Mouse (Mus musculus): ENCODE results near the gene Wfdc12.
"Not testable (repeated sequence)": the region's sequence is repeated elsewhere in the genome, so short reads cannot be mapped to it uniquely, and the experiment has no call there.

The Wfdc12 gene

DNA sequence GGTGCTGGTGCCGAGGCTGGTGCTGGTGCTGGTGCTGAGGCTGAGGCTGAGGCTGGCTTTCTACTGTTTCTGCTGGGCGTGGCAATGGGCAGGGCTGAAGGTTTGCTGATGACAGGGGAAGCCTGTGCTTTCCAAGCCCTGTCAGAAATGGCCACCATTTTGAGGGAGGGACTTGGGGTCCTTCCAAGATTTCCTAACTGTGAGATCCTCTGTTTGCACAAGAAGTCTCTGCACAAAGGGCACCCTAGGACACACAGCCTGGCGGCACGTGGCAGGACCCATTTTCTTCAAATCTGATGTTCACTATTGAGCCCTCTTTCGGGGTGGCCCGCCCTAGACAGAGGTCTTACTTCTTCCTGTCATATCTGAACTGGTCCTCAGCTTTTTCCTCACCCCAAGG, at the start of gene Wfdc12:
Gene Wfdc12, minus strand, starts transcription at position 33 of the 400 bp plus-strand sequence.
- DNase-seq (ENCODE audit: low spot score): no peak

DNA sequence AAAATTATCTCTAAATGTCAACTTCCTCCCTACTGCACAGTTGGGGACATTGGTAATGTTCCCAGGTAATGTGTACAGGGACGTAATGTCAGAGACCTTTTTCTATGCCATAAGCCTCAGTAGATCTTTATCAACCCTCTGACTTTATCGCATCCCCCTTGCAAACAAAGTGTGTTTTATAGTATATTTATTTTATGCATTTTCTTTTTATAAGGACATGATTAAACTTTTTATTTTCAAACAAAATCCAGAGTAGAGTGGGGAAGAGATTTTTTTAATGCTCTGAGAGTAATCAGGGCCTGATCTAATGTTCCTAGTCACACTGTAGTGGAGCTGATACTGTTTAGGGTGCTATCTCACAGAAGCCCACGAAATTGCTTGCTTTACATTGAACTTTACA, 48.0 kb upstream of the Wfdc12 start, which contains the start of gene Svs2:
Gene Svs2, minus strand, starts transcription at position 101 of the 400 bp plus-strand sequence.
- no peak for DNase-seq (ENCODE audit: low spot score)

DNA sequence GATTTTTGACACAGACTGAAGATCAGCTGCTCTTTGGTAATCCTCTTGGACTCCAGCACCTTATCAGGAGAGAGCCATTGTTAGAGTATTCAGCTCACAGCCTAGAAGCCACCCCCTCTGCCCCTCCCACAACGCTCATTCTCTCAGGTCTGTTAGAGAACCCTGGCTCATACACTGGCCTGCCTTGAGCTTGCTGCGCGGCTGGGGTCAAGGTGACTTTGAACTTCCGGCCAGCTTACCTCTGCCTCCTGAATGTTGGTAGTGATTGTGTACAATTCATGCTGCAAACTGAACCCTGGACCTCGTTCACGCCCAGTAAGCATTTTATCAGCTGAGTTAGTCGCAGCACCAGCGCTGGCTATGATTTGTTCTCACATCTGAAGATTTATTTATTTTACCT, 42.3 kb upstream of the Wfdc12 start:
- no peak for DNase-seq (ENCODE audit: low spot score)

DNA sequence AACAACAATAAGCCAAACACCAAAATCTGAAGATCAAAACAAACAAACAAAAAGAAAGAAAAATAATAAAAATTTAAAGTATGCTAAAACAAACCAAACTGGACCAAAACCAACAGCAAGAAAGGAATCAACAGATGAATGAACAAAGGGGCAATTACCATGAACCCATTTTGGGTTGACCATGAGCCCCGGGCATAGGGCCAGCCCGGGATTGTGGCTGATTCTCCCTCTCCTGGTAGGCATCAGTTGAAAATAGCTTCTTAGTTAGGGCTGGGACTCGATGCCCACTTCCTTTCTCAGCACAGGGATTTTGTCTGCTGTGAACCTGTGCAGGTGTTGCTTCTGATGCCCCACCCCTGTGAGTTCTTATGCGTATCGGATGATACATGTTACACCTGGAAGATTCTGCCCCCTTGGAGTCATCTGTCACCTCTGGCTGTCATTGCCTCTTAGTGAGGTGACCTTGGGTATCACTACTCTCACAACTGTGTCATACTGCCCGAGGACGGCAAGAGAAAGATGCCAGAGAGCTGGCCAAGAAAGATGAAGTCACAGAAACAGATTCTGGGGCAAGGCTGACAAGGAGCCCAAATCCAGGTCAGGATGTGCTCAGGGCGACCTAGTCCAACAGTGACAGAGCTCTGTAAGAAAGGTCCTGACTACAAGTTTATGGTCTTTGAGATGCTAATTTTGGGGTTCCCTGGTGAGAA, 38.1 kb upstream of the Wfdc12 start:
- no peak for DNase-seq (ENCODE audit: low spot score)

DNA sequence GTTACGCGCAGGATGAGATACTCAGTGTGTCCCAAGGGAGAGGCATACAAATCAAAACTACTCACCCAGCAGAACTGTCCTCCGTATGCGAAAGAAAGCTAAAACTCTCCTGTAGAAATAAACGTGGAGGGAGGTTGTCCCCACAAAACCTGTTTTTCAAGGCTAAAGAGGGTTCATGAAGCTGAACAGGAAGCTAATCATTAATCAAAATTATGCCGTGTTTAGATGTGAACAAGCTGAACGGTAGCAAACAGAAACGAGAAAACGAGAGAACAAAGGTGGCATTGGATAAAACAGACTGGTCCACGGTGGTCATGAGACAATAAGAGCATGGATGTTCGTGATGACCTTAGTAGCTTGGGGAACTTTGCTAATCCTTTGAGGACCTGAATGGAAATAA, 31.1 kb upstream of the Wfdc12 start, which contains the start of gene Wfdc15b:
Gene Wfdc15b, minus strand, starts transcription at position 139 of the 400 bp plus-strand sequence.
- DNase-seq (ENCODE audit: low spot score): no peak

DNA sequence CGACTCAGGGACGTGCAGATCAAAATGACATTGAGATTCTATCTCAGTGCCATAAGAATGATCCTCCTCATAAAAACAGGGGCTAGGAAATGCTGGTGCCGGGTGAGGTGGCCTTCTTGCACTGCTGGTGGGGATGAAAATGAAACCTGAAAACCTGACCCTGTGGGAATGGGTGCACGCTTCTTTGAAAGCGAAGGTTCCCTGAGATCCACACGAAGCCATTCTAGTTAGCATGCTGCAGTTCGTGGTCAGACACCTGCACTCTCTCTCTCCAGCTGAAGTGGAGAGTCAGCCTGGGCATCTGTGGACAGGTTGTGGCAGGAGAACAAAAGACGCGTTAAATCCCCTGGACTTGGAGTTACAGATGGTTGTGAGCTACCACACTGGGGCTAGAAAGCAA, 28.9 kb upstream of the Wfdc12 start:
- DNase-seq (ENCODE audit: low spot score): no peak

DNA sequence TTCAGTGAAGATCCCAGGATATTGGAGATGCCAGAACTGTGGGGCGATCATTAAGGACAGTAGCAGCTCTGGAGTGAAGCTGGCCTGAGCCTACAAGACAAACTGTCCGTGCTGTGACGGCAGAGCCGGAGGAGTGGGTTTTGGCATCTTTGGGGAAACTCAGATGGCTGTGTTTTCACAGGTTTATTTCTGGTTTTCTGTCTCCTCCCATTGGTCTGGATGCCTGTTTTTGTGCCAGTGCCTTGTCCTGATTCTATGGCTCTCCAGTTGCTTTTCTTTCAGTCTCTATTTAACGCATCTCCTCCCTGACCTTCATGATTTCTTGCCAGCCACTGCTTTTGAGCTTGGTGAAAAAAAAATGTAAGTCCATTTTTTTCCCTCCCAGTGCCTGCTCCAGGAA, 22.3 kb upstream of the Wfdc12 start:
- DNase-seq (ENCODE audit: low spot score): no peak

DNA sequence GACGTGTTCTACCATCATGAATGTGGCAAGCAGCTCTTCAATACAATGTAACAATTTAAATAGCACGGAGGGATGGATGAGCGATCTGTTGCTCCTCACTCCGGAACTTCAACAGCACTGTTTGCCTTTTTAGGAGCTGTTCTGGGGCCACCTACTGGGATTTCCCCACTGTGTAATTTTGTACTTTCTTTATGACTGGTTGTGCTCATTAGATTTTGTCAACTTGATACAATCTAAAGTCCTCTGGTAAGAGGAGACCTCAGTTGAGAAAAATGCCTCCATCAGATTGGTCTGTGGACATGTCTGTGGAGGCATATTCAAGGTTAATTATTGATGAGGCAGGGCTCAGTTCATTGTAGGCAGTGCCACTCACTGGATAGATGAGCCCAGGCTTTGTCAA, 20.5 kb upstream of the Wfdc12 start:
- DNase-seq (ENCODE audit: low spot score): no peak

DNA sequence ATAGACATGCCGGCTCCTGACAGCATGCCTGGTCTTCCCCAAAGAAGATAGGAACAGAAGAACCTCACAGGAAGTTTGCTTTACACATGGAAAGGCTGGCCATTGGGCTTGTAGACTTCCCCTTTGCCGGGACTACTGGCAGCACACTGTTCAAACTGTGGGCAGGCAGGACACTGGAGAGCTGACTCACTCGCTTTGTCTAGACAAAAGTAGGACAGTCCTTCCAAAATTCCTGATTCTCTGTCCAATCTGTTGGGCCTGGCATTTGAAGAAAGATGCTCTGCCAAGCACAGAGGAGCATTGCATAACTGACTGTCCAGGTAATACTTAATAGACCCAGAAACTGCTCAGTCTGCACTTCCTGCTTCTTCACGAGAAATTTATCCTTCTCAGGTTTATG, 16.3 kb upstream of the Wfdc12 start:
- DNase-seq (ENCODE audit: low spot score): no peak

DNA sequence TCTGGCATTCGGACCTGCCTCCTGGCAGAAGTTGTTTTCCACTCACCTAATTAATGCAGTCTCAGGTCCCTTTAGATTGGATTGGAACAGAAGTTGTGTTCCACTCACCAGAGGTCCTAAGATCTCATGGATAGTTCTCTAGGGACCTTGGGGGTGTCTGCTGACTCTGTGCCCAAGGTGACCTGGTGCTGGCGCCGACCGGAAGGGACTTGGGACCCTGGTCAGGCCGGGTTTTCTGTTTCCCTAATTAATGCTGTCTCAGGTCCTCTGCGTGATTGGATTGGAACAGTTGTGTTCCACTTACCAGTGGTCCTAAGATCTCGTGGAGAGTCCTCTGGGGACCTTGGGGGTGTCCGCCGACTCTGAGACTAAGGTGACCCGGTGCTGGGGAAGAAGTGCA, 15.6 kb upstream of the Wfdc12 start:
- DNase-seq (ENCODE audit: low spot score): not testable (repeated sequence)

DNA sequence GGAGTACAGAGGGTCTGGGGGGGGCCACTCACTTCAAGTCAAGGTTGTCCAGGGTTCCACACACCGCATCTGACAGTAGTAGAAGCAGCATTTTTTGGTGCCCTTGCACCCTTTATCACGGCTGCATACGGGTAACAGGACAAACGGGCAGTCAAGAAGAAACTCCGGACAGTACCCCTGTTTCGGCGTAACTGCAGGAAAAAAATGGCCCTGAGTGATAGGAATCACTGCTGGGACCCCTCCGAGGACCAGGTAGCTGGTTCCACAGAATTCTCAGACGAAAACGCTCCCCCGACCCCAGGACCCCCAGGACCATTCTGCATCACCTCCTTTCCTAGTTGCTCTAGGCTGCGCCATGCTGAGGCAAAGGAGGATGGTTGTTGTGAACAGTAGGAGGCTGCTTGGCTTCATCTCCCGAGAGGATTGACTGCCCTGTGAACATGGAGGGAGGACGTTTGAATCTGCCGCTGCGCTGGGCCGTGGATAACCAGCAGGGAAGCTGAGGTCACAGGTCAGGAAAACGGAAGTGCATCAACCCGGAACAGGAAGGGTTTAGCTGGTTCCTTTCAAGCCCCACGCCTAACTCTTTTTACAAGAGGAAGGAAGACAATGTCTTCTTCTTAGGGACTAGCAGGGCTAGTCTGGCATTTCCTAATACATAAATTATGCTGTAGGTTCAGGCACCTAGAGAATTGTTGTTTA, 9.4 kb upstream of the Wfdc12 start, which contains the start of gene Wfdc15a:
Gene Wfdc15a, minus strand, starts transcription at position 505 of the 702 bp plus-strand sequence.
- no peak for DNase-seq (ENCODE audit: low spot score)

DNA sequence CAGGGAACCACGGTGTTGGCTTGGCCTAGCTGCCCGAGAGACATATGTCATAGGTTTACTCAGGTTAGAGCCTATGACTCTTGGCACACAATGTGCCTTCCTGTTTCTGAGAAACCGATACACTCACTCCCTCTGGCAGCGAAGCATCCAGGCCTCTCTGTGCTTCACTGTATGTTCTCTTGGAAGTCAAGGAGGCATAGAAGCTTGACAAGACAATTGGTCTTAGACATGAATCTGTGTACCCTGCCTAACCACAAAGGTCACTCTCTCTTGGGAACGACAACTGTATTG, 6.2 kb upstream of the Wfdc12 start:
- DNase-seq (ENCODE audit: low spot score): no peak

DNA sequence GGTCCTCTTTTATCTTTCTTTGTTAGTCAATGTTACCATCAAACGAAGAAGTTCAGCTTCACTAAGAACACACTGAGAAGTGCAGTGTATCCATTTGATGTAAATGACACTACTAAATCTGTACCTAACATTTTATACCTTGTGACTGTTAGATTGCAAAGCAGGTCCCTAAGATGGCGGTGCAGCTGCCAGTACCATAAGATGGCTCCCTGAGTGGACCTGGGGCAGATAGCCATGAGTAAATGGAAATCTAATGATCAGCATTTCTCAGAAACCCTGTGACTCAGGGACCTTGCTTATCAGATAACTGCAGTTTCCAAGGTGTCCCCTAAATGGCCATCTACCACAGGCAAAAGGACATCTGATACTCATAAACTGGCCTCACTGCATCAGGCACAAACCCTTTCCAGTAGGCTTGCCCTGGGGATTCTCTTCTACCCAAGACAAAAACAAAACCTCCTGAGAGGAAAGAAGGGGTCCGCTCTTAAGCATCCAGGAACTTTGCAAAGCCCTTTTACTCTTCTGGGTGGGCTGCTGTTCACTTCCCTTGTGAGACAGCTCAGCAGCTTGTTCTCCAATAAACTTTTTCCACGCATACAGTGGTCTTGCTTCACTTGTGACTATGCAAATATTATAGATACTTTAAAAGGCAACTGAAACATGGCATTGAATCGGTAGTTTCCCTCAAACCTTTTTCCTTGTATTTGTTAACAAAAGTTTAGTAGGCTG, 5.7 kb upstream of the Wfdc12 start:
- no peak for DNase-seq (ENCODE audit: low spot score)

DNA sequence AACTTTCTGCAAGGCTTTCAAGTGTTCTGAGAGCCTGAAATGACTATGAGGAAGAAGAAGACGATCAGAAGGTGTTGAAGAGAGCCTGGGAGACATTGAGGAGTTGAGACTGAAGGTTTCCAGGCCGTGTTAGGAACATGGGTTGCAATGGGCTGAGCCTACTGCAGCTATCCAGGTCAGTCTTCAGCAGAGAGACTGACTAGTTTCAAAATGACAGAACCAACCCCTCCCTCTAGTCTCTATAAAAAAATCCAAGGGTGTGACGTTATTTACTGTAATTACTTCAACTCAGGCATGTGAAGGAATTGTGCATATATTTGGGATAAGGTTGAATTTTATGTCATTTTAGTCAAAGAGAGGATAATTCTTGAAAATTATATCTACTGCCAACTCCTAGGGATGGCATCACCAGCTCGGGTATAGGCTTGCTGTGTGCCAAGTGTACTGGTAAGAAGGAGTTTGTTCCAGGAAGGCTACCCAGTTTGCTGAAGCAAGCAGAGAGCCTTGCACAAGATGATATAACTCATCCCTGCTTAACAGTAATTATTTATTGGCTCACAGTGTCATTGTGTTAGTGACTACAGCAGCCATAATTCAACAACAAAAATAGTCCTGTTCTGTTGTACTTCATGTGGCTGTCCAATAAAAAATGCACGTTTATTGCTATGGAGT, 4.7 kb upstream of the Wfdc12 start:
- DNase-seq (ENCODE audit: low spot score): no peak

DNA sequence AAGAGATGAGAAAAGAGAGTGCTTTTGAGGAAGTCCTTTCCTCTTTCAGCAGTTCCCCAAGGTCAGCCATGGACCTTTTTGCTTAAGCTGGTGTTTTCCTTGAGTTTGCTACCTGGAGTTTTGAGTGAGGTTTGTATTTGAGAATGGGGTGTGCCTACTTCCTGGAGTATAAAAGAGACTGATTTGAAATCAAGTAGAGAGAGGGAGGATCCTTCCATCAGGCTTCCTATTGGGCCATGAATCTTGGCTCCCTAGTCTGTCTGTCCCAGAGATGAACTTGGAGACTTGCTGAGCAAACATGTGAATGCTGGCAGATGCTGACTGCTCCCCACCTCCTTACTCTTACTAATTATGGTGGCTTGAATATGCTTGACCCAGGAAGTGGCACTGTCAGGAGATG, 1.9 kb upstream of the Wfdc12 start:
- DNase-seq (ENCODE audit: low spot score): no peak

DNA sequence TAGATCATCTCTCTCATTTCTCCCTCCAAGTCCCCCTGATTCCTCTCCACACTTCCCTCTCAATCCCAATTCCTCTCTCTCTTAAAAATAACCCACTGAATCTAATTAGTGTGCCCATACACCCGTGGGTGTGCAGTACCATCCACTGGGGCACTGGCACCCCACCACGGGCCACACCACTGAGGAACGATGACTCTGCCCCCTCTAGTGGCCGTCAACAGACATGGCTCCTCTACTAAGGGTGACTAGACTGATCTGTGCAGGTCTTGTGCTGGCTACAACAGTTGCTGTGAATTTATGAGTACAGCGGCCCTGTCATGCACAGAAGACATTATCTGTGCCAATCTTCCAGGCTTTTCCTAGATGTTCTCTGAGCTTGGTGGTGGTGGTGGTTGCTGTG, 1.7 kb downstream of the Wfdc12 start:
- DNase-seq (ENCODE audit: low spot score): no peak

DNA sequence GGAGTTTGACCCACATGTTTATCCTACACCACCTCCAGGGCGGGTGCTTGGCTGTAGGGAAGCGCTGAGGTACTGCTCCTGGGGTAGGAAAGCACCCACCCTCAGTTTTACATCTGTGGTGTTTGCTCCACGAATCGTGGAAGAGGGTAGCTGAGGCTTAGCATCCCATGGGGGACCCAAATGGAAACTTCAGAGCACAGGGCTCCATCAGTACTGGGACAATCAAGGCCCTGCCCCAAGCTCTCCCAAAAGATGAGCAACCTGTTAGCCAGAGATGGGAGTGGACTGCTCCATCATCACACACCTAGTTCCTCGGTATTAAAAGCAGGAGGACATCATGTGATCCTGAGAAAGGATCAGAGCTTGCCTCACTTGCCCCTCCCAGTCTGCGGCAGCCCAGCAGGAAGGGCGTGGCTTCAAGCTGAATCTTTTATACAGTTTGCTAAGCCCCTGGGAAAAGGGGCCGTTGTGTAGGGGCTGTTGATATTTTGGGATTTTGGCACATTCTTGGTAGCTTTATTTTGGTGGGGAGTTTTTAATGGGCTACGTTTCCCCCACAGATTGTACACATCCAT, 6.2 kb downstream of the Wfdc12 start:
- no peak for DNase-seq (ENCODE audit: low spot score)

DNA sequence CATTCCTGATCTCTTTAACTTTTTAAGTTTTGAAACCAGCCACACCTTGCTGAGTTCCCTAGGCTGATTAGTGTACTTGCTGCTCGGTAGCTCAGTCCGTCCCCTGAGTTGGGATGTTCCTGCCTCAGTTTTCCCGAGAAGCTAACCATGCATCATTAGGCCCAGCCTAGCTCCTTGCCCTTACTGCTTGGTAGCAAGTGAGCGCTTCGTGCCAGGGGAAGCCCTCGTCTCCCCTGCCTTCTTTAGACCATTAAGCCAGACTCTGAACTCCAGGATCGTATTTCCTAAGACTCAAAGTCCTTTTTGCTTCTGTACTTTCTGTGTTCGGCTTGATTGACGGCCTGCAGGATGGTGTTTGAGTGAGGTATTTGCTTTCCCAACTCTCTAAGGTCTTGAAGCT, 7.1 kb downstream of the Wfdc12 start:
- no peak for DNase-seq (ENCODE audit: low spot score)

DNA sequence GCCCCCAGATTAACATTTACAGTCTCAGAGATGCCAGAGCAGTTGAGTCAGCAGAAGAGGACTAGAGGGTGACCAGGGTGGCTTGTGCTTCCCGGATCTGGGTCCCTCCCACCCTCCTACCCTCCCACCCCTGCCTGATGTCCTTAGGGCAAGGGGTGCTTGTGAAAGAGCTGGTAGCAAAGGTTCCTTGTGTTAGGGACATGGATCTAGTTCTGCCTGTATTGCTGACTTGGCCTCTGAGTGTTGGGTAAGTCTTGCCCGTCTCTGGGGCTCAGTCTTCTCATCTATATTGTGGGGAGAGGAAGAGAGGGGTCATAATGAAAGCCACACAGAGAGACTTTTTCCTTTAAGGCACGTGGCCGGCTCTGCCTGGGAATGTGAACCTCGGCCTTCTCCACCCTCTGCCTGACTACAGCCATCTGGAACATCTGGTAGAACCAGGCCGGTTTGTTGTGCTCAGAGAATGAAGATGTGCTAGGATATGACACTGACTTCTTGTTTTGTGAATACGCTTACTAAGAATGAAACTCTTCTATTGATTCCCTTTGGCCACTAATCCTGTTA, 7.6 kb downstream of the Wfdc12 start, which contains the start of gene Wfdc5:
Gene Wfdc5, minus strand, starts transcription at position 51 of the 564 bp plus-strand sequence.
- no peak for DNase-seq (ENCODE audit: low spot score)

DNA sequence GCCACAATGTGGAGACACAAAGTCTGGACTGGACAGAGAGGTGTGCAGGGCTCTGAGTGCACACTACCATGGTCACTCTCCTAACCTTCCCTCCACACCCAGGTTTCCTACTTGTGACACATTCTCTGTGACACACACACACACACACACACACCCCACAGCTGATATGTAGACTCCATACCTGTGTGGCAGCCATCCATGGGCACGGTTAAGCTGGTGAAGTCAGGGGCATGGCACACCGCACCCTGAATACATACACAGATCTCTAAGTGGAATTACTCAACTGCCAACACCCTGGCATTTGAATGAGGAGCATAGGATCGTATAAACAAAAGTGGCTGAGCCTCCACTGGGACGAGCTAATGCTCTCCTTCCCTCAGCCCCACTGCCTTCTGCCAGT, 9.6 kb downstream of the Wfdc12 start:
- no peak for DNase-seq (ENCODE audit: low spot score)

DNA sequence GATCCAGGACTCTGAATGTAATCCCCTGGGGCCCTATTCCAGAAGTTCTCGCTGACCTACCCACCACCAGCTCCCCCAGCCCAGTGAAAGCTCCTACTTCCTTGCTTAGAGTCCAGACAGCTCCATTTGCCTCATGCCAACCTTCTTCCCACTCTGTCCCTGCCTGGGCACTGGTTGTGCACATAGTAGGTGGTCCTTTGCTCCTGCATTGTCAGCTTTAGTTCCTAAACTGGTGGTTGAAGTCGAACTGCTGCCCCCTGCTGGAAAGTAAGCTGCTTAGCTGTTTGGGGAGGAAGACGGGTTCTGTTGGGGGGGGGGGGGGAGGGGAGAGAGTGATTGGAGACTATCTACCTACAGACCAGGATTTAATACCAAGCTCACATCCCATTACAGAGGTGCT, 10.3 kb downstream of the Wfdc12 start:
- DNase-seq (ENCODE audit: low spot score): no peak

DNA sequence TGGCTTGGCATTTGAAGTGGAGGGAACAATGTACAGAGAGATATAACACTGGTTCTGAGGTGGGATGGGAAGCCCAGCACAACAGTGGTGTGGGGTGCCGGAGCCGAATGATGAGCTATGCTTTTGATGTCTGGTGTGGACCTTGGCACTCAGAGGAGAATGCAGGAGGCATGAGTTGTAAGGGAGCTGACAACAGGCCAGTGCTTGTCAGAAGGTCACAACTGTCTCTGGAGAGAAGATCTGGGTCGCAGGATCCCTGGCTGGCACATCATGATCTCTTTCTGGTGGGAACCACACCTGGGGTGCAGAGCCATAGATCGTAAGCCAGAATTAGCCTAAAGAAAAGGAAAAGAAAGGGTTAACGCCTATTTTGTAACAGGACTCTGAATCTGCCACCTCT, 12.6 kb downstream of the Wfdc12 start:
- DNase-seq (ENCODE audit: low spot score): no peak

All from ovary, postnatal 14 days (tissue).